Mouse (Mus musculus): ENCODE results near the gene Sc5d.

DNA sequence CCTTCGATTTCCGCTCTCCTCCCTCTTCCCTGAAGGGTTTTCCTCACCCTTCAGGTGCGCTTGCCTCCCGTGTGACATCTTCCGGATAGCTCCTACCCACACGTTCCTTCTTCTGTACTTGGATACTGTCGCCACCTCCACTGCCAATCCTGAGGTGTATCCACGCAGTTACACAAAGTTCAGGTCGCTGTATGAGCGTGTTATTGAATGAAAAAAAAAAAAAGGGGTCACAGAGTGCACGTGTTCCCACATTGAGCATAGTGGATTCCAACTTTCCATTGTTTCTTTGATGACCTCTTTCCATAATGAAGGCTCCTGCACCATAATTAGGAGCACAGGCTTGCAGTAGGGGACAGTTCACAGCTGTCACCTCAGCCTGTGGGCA lies 11.7 kb upstream of the Sc5d start:
- no peak for TF ChIP-seq CTCF (IDR thresholded peaks at IDR 0.05; ENCODE audit: extremely low read depth, insufficient read depth, insufficient read length, insufficient replicate concordance)
- no peak for TF ChIP-seq POLR2A (IDR thresholded peaks at IDR 0.05; ENCODE audit: low read depth, low read length)
